Mouse (Mus musculus): ENCODE results near the gene AI413582. TPM values are rescaled to one million over a fixed set of nuclear protein-coding genes. Genes with fewer than 3 reads are reported as not detected.
A peak's percentile ranks its signal among the peaks of the same experiment; 100 is the strongest.

Gene AI413582
- polyA plus RNA-seq, 1 experiment from 2014 or later = 16.7 TPM

DNA sequence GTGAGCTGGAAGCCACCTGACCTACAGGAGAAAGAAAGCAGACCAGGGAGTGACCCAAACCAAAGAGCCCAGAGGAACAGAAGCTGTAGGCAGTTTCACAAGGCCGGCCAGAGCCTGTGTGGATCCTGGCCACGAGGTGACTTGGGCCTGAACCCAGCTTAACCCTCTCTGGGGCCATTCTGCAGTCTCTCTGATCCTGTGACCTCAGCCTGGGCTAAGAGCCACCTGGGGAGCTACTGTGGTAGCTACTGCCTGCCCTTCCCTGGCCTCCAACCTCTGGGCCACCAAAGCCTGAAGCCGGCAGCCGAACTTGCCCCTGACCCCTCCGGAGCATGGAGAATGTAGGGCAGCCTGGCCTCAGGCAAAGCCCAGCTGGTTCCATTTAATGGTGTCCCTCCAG lies 36.8 kb downstream of the AI413582 start:
- no peaks in the 10 kb centered on the region for H3K27me3 ChIP-seq (ENCODE audit: insufficient read depth, low read length)
- no peak overlapping the region for H3K27ac ChIP-seq (ENCODE audit: low read depth)
- DNase-seq (no peak), ATAC-seq (no peak)
- WGBS (ENCODE audit: insufficient replicate concordance) = 67% methylated on average over 5 of the region's 5 CpGs
- no peaks in the 10 kb centered on the region for H3K9me3 ChIP-seq (ENCODE audit: low read length)
- no peak overlapping the region for H3K9ac ChIP-seq (replicated peaks)
- TF ChIP-seq CTCF (IDR thresholded peaks at IDR 0.05; ENCODE audit: low read depth) = no peak
- no peak for TF ChIP-seq EP300 (IDR thresholded peaks at IDR 0.05; ENCODE audit: low read depth)
- H3K4me3 ChIP-seq (ENCODE audit: low read depth, low read length) = no peak overlapping the region
- no peaks in the 10 kb centered on the region for H3K36me3 ChIP-seq (replicated peaks; ENCODE audit: insufficient read depth, low read length)
- 0 out of 2 replicates have a peak, but pooled peaks cover 3% of the 10 kb centered on the region for H3K4me1 ChIP-seq (ENCODE audit: insufficient read depth)
- no peak overlapping the region for H3K4me2 ChIP-seq (ENCODE audit: low read depth, low read length)

DNA sequence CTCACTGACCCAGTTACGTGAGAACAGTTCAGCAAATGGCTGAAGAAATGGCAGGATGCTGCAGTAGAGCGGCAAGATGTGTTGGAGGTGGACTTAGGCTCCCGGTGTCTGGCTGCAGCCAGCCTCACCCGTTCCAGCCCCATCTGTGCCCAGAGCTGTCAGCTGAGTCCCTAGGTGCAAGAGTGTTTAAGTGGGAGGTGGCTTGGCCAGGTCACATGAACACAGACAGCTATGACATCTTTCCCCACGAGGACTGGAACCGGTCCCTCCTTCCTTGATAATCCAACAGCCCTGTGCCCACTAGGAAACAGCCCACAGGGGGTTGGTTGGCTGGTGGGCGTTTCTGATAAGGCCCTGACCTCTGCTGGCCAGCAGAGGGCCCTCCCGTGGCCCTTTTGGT lies 37.5 kb downstream of the AI413582 start:
- Histone ChIP-seq H3K9me3 (ENCODE audit: low read length) (no peaks in the 10 kb centered on the region), H3K27me3 (ENCODE audit: insufficient read depth, low read length) (no peaks in the 10 kb centered on the region), H3K4me2 (ENCODE audit: low read depth, low read length) (no peak overlapping the region), H3K4me3 (ENCODE audit: low read depth, low read length) (no peak overlapping the region), H3K9ac (replicated peaks) (no peak overlapping the region), H3K27ac (ENCODE audit: low read depth) (no peak overlapping the region), H3K4me1 (ENCODE audit: insufficient read depth) (0 out of 2 replicates have a peak, but pooled peaks cover 3% of the 10 kb centered on the region), H3K36me3 (replicated peaks; ENCODE audit: insufficient read depth, low read length) (no peaks in the 10 kb centered on the region)
- no peak for ATAC-seq
- TF ChIP-seq CTCF (IDR thresholded peaks at IDR 0.05; ENCODE audit: low read depth) = peak; percentile 25; the same call in 1 of the 2 replicates
- no peak for TF ChIP-seq EP300 (IDR thresholded peaks at IDR 0.05; ENCODE audit: low read depth)
- 57% methylated on average over 8 of the region's 8 CpGs for WGBS (ENCODE audit: insufficient replicate concordance)
- no peak for DNase-seq

DNA sequence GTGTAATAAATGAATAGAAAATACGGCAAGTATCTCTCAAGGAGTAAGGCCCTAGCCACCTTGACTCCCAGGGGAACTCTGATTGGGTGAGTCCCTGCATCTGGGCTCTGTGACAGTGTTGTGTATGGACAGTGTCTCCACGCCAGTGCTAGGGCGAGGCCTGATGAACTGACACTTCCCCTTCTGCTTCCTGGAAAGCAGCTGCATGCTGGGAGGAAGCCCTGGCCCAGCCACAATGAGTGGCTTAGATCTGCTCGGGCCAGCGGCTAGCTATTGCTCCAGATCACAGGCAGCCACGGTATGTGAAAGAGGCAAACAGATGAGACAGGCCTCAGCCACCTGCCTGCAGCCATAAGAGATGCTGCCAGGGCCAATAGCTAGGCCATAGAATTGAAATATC lies 38.4 kb downstream of the AI413582 start:
- TF ChIP-seq EP300 (IDR thresholded peaks at IDR 0.05; ENCODE audit: low read depth) (no peak), CTCF (IDR thresholded peaks at IDR 0.05; ENCODE audit: low read depth) (no peak)
- WGBS (ENCODE audit: insufficient replicate concordance) = 26% methylated on average over 6 of the region's 6 CpGs
- ATAC-seq = peak; percentile 23; the same call in 1 of the 2 replicates

DNA sequence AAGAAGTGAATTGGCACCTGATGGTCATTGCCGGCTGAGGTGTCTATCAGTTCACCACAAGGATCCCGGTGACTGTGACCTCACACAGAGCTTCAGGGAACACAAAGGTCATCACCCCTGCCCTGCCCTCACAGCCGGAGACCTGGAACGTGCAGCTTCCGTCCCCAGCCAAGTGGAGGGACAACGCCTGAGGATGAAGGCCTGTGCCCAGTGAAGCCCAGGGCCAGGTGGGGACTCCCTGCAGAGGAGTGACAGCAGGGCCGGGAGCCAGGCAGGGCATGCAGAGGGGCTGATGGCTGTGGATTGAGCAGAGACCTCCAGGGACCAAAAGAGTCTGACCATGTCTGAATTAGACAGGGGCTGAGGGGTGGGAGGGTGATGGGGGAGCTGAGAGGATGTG lies 42.4 kb downstream of the AI413582 start:
- Histone ChIP-seq H3K27ac (ENCODE audit: low read depth) (no peak overlapping the region), H3K27me3 (ENCODE audit: insufficient read depth, low read length) (peaks cover 21% of the 10 kb centered on the region), H3K9me3 (ENCODE audit: low read length) (no peaks in the 10 kb centered on the region), H3K4me2 (ENCODE audit: low read depth, low read length) (no peak overlapping the region), H3K9ac (replicated peaks) (no peak overlapping the region), H3K36me3 (replicated peaks; ENCODE audit: insufficient read depth, low read length) (no peaks in the 10 kb centered on the region), H3K4me3 (ENCODE audit: low read depth, low read length) (no peak overlapping the region), H3K4me1 (ENCODE audit: insufficient read depth) (no peaks in the 10 kb centered on the region)
- DNase-seq = no peak
- TF ChIP-seq CTCF (IDR thresholded peaks at IDR 0.05; ENCODE audit: low read depth) = no peak
- ATAC-seq = no peak
- 53% methylated on average over 7 of the region's 7 CpGs for WGBS (ENCODE audit: insufficient replicate concordance)

More for the DNA sequence above, 38.4 kb downstream of the AI413582 start:
- H3K4me2 ChIP-seq (ENCODE audit: low read depth, low read length) = no peak overlapping the region
- H3K4me1 ChIP-seq (ENCODE audit: insufficient read depth) = 0 out of 2 replicates have a peak, but pooled peaks cover 3% of the 10 kb centered on the region
- DNase-seq = peak; percentile 55
- H3K27ac ChIP-seq (ENCODE audit: low read depth) = peak overlapping the region; percentile 23; the same call in 1 of the 2 replicates
- H3K9me3 ChIP-seq (ENCODE audit: low read length) = no peaks in the 10 kb centered on the region
- H3K36me3 ChIP-seq (replicated peaks; ENCODE audit: insufficient read depth, low read length) = no peaks in the 10 kb centered on the region
- no peak overlapping the region for H3K4me3 ChIP-seq (ENCODE audit: low read depth, low read length)
- H3K9ac ChIP-seq (replicated peaks) = no peak overlapping the region
- H3K27me3 ChIP-seq (ENCODE audit: insufficient read depth, low read length) = no peaks in the 10 kb centered on the region

DNA sequence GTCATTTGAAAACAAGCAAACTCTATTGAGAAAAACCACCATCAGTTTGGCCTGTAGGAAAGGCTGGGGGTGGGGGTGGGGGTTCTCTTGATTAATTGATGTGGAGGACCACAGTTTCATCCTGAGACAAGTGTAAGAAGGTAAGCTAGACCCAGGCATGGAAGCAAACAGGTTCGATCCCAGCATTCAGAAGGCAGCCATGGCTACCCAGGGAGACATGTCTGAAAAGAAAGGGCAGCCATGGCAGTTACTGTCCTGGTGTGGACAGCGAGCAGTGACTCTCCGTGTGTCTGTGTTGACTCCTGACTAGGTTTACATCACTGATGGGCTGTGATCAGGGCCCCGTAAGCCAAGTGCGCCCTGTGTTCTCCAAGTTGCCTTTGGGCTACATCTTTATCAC lies 44.3 kb downstream of the AI413582 start, which contains the start of gene Grm4:
Gene Grm4, minus strand, starts transcription at position 101 of the 400 bp plus-strand sequence.
- Histone ChIP-seq H3K9ac (replicated peaks) (no peak within 1 kb of the TSS), H3K36me3 (replicated peaks; ENCODE audit: insufficient read depth, low read length) (no peaks in the 10 kb centered on the region), H3K27me3 (ENCODE audit: insufficient read depth, low read length) (peaks cover 24% of the 10 kb centered on the region), H3K4me1 (ENCODE audit: insufficient read depth) (no peaks in the 10 kb centered on the region), H3K4me2 (ENCODE audit: low read depth, low read length) (no peak within 1 kb of the TSS), H3K27ac (ENCODE audit: low read depth) (no peak within 1 kb of the TSS), H3K9me3 (ENCODE audit: low read length) (no peaks in the 10 kb centered on the region), H3K4me3 (ENCODE audit: low read depth, low read length) (no peak within 1 kb of the TSS)
- no peak for ATAC-seq
- TF ChIP-seq EP300 (IDR thresholded peaks at IDR 0.05; ENCODE audit: low read depth) (no peak), CTCF (IDR thresholded peaks at IDR 0.05; ENCODE audit: low read depth) (no peak)
- WGBS (ENCODE audit: insufficient replicate concordance) = 72% methylated on average over 5 of the region's 5 CpGs
- no peak for DNase-seq

DNA sequence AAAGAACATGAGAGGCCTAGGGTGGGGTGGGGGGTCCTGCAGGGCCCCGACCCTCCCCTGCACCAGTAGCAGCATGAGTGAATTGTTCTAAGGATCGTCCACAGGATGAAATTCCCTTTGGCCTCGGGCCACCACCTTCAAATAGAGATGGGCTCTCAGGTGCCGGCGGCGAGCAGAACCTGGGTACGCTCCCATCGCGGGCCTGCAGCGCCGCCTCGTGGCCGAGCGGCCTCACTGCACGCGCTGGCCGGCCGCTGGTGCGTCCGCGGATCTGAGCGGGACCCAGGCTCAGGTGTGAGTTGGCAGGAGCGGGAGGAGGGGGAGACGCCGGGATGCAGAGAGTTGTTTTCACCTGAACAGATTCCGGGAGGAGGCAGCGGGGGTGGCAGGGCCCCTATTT lies 45.0 kb downstream of the AI413582 start:
- no peak overlapping the region for H3K27ac ChIP-seq (ENCODE audit: low read depth)

More for the DNA sequence above, 45.0 kb downstream of the AI413582 start:
- Histone ChIP-seq H3K9ac (replicated peaks) (no peak overlapping the region), H3K27me3 (ENCODE audit: insufficient read depth, low read length) (peaks cover 28% of the 10 kb centered on the region), H3K36me3 (replicated peaks; ENCODE audit: insufficient read depth, low read length) (no peaks in the 10 kb centered on the region), H3K4me3 (ENCODE audit: low read depth, low read length) (no peak overlapping the region), H3K9me3 (ENCODE audit: low read length) (no peaks in the 10 kb centered on the region), H3K4me2 (ENCODE audit: low read depth, low read length) (no peak overlapping the region), H3K4me1 (ENCODE audit: insufficient read depth) (no peaks in the 10 kb centered on the region)
- under 1% methylated on average over 27 of the region's 27 CpGs for WGBS (ENCODE audit: insufficient replicate concordance)
- ATAC-seq = peak; percentile 62; the same call in 1 of the 2 replicates
- TF ChIP-seq EP300 (IDR thresholded peaks at IDR 0.05; ENCODE audit: low read depth) (no peak), CTCF (IDR thresholded peaks at IDR 0.05; ENCODE audit: low read depth) (peak; percentile 98)
- DNase-seq = peak; percentile 78
